Mouse (Mus musculus): Measurements from ENCODE around the gene Pdia3.

DNA sequence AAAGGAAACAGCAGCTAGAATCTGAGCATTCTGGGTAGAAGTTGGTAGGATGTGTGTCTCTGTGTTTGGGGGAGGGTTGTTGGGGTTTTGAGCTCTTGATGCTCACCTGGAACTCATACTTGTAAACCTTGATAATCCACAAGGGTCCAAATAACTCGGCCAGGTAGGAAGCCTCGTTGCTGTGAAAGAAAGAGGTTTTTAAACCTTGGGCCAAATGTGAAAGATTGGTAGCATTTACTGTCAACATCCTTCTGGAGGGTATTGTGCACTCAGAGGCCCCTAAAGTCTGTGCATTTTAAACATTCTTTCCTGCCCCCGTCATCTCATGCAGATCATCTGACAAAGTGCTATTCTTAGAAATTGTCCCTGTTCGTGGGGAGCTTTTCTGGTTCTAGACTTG, 39.4 kb downstream of the Pdia3 start, which contains the start of gene Hypk:
- no peak for TF ChIP-seq CTCF (IDR thresholded peaks at IDR 0.05; ENCODE audit: control insufficient read depth, insufficient read depth, insufficient replicate concordance, low read depth, low read length)
- TF ChIP-seq POLR2A (IDR thresholded peaks at IDR 0.05; ENCODE audit: control insufficient read depth, low read depth, low read length) = no peak
